Mouse (Mus musculus) heart, postnatal 0 days (tissue): ENCODE results near the gene Hoxd4.

ENCODE experiments used
- CTCF ChIP-seq: IDR thresholded peaks from 2 replicates; pipeline ENCODE4 v1.5.1; 2016; ENCODE audit warnings: antibody characterized with exemption, control low read depth, low read depth
- EP300 ChIP-seq: IDR thresholded peaks from 2 replicates; pipeline ENCODE4 v1.6.1; 2016; ENCODE audit warnings: antibody characterized with exemption, low read depth

DNA sequence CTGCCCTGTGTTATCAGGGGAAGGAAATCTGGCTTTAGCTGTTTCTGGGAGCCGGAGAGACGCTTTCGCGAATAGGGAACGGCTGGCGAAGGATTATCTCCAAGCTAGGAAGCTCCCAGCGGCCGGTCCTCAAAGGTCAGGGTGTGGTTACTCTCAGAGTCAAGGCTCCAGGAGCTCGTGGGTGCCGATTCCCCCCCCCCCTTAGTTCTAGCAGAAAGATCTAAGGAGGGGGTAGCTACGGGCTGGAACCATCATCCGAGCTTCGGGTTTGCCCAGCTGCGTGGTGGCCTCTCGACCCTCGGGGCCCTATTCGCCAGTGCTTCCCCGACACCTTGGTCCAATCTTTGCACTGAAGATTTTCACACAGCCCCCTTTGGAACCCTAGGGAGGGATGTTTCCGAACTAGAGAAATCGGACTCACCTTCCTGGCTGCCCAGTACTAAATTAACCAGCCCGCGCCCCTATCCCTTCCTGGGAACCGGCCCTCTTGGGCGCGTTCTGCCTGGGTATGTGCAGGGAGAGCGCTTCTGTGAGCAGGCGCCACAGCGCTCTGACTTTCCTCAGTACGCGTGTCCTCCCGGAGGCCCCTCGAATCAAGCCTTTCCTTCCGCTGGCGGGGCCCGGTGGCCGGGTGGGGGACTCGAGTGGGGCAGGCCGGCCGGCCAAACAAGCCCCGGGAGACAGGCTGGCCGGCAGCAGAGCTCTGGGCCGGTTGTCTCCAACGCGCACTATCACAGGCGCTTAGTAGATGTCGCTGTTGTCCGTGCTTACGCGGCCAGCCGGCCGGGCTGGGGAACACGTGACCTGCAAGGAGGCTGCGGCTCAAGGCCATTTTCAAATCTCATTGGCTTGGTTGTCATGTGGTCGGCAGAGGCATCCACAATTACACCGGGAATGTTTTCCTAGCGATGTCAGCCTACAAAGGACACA, 20.4 kb upstream of the Hoxd4 start, which contains the start of gene Hoxd10:
- TF ChIP-seq EP300 (no peak), CTCF (peak; percentile 40)
